Mouse (Mus musculus): ENCODE measurements at regions not wholly inside any gene's neighbourhood (a gene's known extent, or its start where the extent isn't known, plus 50 kb on each side); places are given as distances from the start of the nearest gene placed in this dataset.

DNA sequence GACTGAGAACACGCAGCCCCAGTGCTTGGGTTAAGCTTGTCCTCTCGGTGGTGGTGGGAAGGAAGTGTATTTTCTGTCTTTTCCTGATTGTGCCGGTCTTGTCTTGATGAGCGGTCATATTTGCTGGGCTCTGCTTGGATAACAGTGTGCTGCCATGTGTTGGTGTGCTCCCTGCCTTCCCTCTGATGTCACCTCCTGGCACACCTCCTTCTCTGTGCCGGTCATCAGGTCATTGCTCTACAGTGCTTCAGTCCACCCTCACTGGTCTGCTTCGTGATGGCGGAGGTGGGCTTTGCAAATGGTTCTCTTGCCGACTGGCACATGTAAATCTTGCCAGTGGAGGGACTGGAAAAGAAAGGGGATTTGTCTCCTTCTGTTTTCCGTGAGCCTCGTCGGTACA lies 57.6 kb upstream of the Cxcl14 start:
- TF ChIP-seq TAL1 (IDR thresholded peaks at IDR 0.05; ENCODE audit: low read length) (no peak), GATA1 (IDR thresholded peaks at IDR 0.05; ENCODE audit: low read length) (no peak)

Data from erythroblast, embryonic 14.5 days (primary cell).